Mouse (Mus musculus) v-Abl transformed pro-B cells (cell line): ENCODE data around the gene Ppara.

Source experiments
- in situ Hi-C, 2 experiments: fragments of 400-800 bp; cut with MboI; formaldehyde crosslinking; loops; one replicate each; pipeline ENCODE4 v1.15.1; 2025; ENCODE audit not compliant: unreplicated experiment in 2 of 2

Gene Ppara

DNA sequence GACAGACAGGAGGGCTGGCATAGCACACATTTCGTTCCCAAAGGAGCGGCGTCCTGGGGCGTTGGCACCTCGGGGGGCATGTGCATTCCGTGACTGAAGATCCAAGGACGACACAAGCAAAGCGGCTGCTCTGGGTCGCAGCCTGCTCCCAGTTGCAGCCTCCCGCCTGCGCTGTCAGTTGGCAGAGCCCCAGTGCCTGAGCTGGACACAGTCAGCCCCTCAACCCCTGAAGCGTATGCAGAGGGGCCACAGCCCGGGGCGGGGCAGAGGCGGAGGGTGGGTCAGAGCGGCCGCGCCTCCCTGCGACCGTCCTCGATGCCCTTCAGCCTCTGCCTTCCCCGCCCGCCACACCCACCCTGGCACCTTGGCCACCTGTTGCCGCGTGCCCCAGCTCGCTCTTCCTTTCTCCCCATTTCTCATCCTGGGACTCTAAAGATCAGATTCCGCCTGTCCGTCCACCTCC is at the start of gene Ppara:
Ppara (plus strand) TSS at position 413 of the 463 bp plus-strand sequence.
- in situ Hi-C loops = no loop called here

DNA sequence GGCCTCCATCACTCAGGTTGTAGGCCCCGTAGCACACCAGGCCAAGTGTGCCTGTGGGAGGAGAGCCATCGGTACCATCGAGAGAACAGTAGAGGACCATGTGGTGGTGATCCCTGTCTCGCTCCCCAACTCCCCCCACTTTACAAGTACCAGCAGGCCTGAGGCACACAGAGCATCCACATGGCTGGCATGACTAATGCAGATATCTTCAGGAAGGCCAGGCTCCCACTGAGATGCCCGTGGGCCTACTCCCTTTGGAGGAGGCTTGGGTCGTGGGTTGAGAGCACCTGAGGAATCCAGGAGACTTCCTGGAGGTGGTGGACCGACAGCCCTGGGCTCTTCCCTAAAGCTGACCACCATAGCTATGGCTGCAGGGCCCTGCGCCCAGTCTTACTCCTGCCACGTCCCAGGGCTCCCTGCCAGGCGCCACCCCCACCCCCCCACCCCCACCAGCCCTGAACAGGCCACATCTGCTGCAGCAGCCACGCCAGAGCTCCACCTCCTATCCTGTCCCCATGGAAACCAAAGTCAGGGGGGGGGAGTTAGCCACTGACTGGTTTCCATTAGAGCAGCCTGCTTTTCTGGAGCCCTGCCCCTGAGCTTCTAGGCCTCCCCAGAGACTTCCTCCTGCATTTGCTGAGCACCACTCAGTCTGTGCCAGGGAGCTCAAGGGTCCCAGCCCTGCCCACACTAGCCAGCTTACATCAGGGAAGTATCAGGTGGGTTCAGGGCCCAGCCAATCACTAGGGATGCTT is 48.0 kb upstream of the Ppara start:
- in situ Hi-C loops = no loop called here

DNA sequence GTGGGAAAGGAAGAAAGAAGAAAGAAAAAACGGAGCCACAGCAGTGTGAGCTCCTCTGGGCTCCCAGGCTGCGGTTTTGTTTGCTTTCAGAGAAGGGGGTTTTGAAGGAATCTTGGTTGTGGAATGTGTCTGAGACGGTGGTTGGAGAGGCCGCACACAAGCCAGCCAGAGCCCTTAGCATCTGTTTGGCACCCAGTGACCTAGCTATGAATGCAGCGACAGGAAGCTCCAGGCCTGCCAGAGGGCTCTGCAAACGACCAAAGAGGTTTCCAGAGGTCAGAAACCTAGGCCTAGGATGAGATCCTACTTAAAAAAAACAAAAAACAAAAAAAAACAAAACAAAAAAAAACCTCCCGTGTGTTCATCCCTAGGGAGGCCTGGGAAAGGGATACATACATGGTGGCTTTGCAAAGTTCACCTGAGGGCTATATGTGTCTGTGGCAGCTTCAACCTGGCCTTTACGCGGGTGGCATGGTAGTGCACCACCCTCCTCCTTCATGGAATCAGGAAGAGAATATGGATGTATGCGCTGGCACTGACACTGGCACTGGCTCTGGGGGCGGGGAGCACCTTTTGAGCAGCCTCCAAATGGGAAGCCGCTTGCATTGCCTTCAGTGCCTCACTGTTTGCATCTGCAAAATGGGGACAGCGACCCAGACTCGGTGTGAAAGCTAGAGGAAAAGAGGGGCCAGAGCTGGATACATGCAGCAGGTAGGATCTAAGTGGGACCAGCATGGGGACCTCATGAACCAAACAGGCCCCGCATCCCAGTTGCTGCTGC is 47.0 kb upstream of the Ppara start:
- in situ Hi-C loops = no loop called here

DNA sequence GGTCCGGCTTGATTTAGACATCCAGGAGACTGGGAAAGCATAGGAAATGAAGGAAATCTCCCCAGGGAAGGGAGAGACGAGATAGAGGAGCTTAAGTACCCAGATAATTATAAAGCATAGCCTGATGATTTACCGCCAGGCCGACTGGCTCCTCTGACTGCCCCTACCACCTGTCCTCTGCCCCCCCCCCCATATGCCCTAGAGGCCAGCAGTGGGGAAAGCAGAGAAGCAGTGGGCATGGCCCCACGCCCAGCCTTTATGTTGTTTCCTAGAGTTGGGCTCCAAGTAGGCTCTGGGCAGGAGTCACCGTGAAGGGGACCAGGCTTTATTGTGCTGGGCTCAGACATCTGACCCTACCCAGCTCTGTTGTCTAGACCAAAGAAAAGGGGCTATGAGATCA is 46.0 kb upstream of the Ppara start:
- in situ Hi-C loops = no loop called here

DNA sequence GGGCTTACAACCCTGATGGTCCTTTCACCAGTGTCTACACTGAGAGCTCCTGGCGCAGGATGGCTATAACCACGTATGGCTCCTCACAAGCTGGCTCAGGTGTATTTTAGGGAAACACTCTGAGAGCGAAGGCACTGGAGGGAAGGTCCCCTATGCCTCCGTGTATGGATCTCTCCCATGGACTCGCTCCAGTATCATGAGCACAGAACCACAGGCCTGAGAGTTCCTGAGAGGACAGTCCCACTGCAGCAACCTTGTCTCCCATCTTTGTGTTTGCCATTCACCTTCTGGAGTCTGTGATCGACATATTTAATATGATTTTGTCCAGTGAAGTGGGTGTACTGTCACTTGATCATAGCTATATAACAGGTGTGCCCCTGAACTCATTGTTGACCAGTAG is 45.3 kb upstream of the Ppara start:
- in situ Hi-C loops = no loop called here

DNA sequence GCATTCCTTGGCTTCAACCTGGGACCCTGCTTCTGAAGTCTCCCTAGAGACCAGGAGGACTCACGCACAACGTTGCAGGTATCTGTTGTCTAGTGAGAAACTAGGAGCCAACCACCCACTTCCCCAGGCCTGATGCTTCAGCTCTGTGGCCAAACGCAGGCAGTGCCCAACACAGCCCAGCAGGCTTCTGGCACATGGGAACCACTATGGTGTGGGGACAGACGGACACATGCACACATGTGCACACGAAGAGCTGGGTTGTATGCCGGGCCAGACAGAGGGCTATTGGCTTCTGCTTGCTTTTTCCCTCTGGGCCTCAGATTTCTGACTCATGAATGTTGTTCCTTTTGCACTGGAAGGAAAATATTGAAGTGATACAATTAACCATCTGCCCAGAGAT is 44.7 kb upstream of the Ppara start:
- in situ Hi-C loops = no loop called here

DNA sequence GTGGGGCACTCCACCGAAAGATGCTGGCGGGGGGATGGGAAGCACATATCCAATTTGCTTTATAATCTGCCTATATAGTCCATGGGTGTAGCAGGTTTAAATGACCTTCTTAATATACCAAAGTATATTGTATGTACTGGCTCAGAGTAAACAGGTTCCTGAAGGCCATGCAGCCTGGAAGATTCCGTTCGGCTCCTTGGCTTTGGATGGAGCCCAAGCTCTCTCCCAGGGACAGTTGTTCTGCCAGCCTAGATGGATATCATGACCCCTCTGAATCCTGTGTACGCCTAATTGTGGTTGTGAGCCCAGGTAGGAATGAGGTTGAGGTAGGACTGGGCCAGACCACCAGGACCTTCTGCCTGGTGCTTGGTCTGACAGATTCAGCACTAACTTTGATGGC is 43.9 kb upstream of the Ppara start:
- in situ Hi-C loops = no loop called here

DNA sequence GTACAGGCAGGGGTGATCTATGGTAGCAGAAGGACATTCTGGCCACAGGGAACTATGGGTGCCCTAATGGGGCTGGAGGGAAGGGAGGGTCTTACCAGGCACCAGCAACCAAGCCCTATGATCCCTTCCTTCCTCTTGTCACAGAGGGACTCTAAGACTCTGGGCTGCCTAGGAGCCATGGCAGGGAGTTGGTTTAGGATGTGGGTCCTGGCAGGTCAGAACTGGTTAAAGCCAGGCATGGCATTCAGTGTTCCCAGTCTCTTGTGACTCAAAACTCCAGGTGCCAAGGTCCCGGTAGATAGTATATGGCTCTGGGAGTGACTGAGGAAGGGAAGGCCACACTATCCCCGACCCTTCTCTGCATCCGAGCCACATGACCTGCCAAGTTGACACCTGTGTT is 41.7 kb upstream of the Ppara start:
- in situ Hi-C loops = no loop called here

DNA sequence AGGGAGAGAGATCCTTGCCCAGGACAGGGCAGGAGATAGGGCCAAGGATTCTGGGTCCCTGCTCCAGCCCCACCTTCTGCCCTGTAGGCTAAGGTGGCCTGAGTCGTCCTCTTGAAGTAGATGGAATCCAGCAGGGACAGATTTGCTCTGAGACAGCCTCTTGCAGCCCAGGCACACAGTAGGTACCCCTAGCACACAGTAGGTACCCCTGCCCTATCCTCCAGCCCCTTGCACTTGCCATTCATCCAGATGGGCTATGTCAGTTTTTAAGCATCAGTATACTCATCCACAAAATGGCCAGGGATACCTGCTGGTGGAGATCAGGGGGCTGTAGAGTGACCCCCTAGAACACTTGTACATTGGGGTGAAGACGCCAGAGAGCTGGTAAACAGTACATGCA is 41.0 kb upstream of the Ppara start:
- in situ Hi-C loops = no loop called here

DNA sequence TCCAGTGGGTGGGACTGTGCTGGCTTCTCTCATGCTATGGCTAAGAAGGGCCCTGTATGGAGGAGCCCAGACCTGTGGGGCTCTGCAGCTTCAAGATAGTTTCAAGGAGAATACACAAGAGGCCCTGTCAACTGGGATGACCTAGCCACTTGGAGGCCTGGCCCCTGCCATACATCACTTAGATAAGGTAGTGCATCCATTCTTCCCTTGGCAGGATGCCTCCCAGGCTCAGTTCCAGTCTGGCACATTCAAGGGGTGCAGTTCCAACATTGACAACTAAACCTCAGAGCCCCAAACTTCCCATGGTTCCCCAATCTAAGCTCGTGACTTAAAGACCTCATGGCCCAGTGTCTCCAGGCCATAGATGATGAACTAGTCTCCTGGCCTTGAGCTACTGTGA is 40.4 kb upstream of the Ppara start:
- in situ Hi-C loops = no loop called here

DNA sequence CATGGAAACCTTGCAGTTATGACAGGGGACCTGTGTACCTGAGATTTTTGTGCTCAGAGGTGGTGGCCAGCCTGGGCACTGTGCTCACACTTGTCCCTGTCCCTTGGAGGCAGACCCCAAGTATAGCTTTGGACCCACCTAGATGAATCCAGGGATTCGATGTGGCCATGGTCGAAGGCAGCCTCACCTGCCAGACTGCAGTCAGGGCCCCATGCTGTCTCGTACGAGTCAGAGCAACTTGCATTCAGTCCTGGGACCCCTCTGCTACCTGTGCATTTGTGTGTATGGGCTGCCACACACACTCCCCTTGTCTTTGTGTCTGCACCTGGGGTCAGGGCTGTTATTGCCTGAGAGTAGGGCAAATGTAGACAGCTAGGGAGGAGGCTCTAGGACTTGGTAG is 39.5 kb upstream of the Ppara start:
- in situ Hi-C loops = no loop called here

DNA sequence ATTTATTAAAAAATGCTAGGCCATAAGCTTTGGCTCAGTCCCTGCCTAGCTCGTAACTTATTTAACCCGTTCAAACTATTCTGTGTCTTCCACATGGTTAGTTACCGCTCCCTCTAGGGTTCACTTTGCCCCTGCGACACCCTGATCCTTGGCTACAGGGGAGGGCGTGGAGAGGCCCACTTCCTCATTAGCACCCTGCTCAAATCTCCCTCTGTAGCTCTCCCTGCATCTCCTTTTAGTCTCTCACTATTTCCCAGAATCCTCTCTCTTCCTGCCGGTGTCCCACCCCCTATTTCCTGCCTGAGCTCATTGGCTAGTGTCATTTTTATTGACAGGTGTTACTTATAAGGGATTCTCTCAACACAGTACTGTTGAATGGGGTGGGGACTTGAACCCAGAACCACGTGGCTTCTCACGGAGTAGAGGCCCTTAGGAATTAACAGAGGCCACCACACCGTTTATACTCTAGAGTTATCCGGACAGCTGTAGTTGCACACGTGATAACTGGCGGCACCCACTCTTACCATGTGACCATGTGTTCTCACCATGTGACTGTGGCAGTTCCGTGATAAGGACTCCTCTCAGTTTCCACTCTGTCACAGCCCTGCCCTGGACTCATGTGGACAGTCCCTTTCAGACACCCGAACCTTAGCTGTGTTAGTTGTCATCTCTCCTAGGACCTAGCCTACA is 36.3 kb upstream of the Ppara start:
- in situ Hi-C loops = no loop called here

DNA sequence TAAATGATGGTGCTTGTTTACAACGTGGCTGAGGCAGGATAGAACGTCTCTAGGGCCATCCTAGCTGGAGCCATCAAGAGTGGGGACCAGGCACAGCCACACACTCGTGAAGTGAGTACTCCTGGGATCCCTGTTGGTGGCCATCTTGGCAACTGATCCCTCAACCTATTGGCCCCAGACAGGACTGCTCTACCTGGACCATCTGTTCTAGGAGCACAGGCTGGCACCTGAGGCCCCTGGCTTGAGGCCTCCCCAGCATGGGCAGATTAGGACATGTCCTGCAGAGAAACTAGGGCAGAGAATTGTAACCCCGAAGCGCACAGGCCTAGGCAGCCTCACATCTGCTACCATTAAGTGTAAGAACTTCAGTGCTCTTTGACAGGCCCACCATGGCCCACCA is 35.3 kb upstream of the Ppara start:
- in situ Hi-C loops = no loop called here

DNA sequence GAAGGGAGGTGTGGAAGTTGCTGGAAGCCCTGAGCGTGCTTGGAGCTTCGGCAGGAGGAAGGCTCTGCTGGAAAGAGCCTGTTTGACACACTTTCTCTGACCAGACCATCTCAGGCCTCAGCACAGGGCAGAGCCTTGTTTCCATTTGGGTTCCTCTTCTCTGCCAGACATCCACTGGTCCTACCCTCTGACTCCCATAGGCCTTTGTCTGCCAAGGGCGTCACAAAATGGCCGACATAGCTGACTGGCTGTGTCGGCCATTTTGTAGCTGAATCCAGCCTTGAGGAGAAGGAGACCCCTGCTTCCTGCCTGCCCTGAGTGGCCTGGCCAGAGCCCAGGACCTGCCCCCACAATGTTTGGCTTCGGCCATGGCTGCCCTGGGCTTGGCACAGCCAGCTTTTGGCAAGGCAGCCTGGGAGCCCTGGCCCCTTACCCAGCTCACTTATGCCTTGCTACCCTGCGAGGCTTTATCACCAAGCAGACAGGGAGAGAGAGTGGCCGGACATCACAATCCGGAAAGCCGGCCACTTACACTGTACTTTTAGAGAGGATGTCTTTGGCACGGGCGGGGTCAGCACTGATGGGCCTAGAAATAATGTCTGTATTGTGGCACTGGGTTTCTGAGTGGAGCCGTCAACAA is 34.8 kb upstream of the Ppara start:
- in situ Hi-C loops = loop anchor here (5.0 to 10.0 kb wide), 3 partner anchors 88 to 428 kb away; no protein-coding TSS in a partner anchor

DNA sequence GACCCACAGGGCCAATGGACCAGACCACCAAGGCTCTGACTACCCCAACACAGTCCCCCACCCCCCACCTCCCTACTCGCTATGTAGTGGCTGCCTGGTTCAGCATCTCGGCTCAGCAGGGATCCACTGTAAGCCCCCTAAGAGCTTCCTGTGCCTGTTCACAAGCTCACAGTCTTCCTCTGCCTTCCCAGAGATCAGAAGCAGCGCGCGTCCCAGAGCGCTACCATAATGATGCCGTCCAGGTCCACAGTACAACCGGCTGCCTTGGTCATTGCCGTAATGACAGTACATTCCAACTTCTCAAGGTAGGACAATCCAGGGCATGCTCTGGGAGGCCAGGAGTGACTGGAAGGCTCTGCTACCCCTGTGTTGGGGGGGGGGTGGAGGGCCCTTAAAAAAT is 34.1 kb upstream of the Ppara start:
- in situ Hi-C loops = loop anchor here (5.0 to 10.0 kb wide), 3 partner anchors 88 to 428 kb away; no protein-coding TSS in a partner anchor

DNA sequence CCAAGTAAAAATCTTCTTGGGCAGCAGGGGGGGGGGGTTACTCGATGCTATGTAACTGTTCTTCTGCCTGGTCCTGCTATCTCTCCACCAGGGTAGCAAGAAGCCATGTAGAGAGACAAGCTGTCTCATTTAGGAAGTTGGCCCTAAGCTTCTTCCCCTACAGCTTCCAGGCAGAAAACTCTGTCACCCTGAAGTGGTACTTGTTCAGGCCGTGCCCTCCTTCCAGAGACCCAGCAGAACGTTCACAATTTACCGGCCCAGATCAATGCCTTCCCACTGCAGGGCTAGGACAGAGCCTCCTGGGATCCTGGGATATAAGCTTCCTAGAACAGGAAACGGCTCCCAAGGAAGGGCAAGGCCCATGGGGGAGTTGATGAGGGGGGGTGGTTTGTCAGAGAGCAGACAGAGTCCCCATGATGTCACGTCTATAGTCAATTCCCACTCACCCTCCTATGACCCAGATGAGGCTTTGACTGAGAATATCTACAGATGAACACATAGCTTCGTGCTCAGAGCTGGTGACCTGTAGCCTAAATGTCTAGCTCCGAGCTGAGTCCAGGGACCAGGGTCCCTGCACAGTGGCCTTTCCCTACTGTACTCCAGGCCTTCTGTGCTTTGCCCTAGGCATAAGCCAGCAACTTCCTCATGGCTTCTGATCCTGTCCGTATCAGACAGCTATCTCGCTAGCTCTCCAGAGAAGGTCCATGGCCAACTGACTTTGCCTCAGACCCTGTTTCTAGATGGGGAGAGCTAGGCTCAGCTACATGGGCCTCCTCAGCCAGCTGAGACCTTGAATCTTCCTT is 33.5 kb upstream of the Ppara start:
- in situ Hi-C loops = loop anchor here (5.0 to 10.0 kb wide), 3 partner anchors 89 to 429 kb away; no protein-coding TSS in a partner anchor

DNA sequence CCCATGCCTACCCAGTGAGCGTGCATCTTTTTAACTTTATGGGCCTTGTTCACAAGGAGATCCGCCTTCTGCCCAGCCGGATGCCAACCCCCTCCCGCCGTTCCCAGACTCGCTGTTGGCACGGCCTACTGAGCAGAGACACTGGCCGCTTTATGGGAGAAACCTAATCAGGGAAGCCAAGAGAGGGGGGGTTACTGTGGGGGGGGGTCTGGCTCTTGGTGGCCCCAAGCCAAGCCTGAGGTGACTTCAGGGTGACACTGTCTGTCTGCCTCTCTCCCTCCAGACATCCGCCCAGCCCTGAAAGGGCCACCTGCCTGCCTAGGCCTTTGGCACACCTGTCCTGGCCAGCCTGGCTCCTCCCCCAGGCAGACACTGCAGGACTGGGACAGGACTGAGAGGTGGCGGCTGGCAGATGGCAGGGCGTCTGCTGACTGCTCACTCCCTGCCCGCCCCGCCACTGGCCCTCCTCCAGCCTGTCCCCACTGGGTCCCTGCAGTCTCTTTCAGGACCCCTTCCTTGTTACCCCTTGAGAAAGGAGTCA is 32.3 kb upstream of the Ppara start:
- in situ Hi-C loops = loop anchor here (5.0 to 10.0 kb wide), 3 partner anchors 90 to 430 kb away; no protein-coding TSS in a partner anchor

DNA sequence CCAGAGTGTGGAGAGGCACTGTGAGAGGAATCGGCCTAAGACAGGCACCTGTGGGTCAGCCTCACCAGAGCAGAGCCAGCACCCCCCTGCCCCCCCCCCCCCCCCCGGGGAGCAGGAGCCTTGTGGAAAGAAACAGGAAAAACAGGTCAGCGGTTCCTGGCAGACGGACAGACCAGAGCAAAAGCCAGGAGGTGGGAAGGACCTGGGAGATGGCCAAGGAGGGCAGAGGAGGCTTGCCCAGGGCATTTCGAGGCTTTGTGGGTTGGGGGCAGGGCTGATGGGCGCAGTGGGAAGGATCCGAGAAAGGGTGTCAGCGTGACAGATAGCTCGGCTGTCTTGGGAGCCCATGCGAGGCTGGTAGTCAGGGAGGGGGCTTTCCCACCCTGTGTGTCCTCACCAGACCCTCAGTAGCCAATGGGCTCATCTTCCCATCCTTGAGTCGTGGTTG is 31.6 kb upstream of the Ppara start:
- in situ Hi-C loops = loop anchor here (5.0 to 10.0 kb wide), 3 partner anchors 91 to 431 kb away; no protein-coding TSS in a partner anchor

DNA sequence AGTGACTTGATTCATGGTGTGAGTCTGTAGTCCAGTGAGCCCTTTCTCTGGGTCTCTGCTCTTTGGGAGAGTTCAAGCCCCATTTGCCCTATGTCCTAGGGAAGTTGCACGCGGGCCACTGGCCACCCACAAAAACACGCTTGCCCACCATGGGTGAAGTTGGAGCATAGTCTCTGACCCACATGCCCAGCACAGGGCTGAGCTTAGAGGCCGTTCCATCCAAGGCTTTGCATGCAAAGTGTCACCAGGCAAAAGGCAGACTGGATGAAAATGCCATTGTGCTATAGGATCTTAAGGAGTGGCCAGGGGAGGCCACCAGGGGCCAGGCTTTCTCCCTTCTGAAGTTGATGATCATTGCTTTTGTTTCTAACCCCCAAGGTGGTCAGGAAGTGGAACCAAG is 30.9 kb upstream of the Ppara start:
- in situ Hi-C loops = loop anchor here (5.0 to 10.0 kb wide), 3 partner anchors 92 to 432 kb away; no protein-coding TSS in a partner anchor
